Mouse (Mus musculus) liver, embryonic 11.5 days (tissue): ENCODE measurements around the gene Loxl3. TPM values are rescaled to one million over a fixed set of nuclear protein-coding genes. Genes with fewer than 3 reads are reported as not detected.

Experiments
- ATAC-seq: fragments of 200-750 bp; cut with Nextera tagmentation; replicated peaks from 2 replicates; pipeline ENCODE4 v1.8.0; 2017; ENCODE audit warnings: moderate number of reproducible peaks, mild to moderate bottlenecking, moderate TSS enrichment, moderate library complexity; ENCODE audit not compliant: low FRiP score
- DNase-seq: peaks from one replicate; pipeline ENCODE4 v3.0.0-alpha.2; 2017; ENCODE audit warnings: low spot score
- H3K27ac ChIP-seq: fragments of 300-500 bp; sonication (generic); 2 replicates; pipeline ENCODE4 v1.5.1; 2014; ENCODE audit warnings: mild to moderate bottlenecking, low read depth, low read length, control low read depth
- H3K27me3 ChIP-seq: fragments of 300-500 bp; sonication (generic); replicated peaks from 2 replicates; pipeline ENCODE4 v1.6.1; 2014; ENCODE audit warnings: low read length, mixed read lengths; ENCODE audit not compliant: control insufficient read depth, insufficient read depth
- H3K36me3 ChIP-seq: fragments of 300-500 bp; sonication (generic); 2 replicates; pipeline ENCODE4 v1.6.1; 2014; ENCODE audit warnings: mild to moderate bottlenecking, low read length, moderate library complexity, mixed read lengths; ENCODE audit not compliant: control insufficient read depth, insufficient read depth
- H3K4me1 ChIP-seq: fragments of 300-500 bp; sonication (generic); replicated peaks from 2 replicates; pipeline ENCODE4 v1.6.1; 2014; ENCODE audit warnings: low read length, mixed read lengths; ENCODE audit not compliant: control insufficient read depth, insufficient read depth
- H3K4me2 ChIP-seq: fragments of 300-500 bp; sonication (generic); 2 replicates; pipeline ENCODE4 v1.6.1; 2014; ENCODE audit warnings: mild to moderate bottlenecking, control low read depth, moderate library complexity
- H3K4me3 ChIP-seq: fragments of 300-500 bp; sonication (generic); 2 replicates; pipeline ENCODE4 v1.5.1; 2014; ENCODE audit warnings: low read depth, low read length, control low read depth
- H3K9ac ChIP-seq: fragments of 300-500 bp; sonication (generic); 2 replicates; pipeline ENCODE4 v1.6.1; 2014; ENCODE audit warnings: low read depth, low read length, control low read depth
- H3K9me3 ChIP-seq: fragments of 300-500 bp; sonication (generic); 2 replicates; pipeline ENCODE4 v1.6.1; 2016; ENCODE audit warnings: low read length, inconsistent platforms, mixed read lengths; ENCODE audit not compliant: control insufficient read depth
- WGBS: fragments of 180-500 bp; shearing (Covaris S2); extraction: QIAGEN DNeasy Blood & Tissue Kit; methylation state at CpG from one replicate; pipeline ENCODE4 v1.1.7; 2014; 5-methylcytosine and 5-hydroxymethylcytosine counted together
- polyA plus RNA-seq: library from polyadenylated mRNA; unstranded; fragments of >200 nt; fragmentation: Nextera tagmentation; extraction: Ambion mirVana; gene quantifications from 2 replicates; pipeline ENCODE4 v1.2.1, GENCODE M21; 2014

Gene Loxl3
- polyA plus RNA-seq, 1 experiment from 2014 or later: 6.2 TPM

DNA sequence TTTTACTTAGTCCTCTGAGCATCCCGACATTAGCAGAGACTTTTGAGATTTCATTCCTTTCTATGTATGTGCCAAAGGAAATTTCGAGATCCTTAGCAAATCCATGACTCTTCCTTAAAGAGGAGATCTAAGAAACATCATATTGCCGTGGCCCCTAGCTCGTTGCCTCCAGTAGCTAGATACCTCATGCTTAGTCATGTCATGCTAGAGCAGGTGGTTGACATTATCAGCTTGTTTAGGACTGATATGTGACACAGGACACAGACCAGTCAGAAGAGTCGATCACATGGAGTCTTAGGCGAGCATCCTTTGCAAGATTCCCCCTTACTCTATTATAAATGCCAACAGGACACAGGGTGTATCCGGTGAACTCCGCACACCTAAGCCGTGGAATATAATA, 11.0 kb upstream of the Loxl3 start:
- Histone ChIP-seq H3K4me1 (peaks cover 35% of the 10 kb centered on the region), H3K27ac (no peak overlapping the region), H3K9ac (no peak overlapping the region), H3K4me2 (no peak overlapping the region), H3K36me3 (no peaks in the 10 kb centered on the region), H3K4me3 (no peak overlapping the region), H3K27me3 (0 out of 2 replicates have a peak, but pooled peaks cover under 1% of the 10 kb centered on the region), H3K9me3 (no peaks in the 10 kb centered on the region)
- 73% methylated on average over 9 of the region's 9 CpGs for WGBS
- no peak for DNase-seq
- peak; percentile 73 for ATAC-seq

DNA sequence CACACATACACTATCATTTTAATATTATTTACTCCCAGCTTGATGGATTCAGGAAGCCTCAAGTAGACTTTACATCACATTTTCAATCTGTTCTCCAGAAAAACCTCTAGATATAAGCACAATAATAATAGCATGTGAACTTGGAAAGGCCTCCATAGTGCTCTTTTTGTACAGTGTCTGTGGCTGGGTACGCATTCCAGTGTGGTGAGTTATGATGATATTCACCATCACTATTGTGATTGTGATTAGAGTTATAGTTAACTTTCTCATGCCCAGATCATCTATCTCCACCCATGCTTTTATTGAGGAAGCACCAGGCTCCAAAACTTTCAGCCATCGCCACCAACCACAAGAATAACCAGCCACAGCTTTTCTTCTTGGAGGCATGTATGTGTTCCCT, 10.2 kb upstream of the Loxl3 start:
- Histone ChIP-seq H3K27ac (no peak overlapping the region; the same call in 1 of the 2 replicates), H3K4me2 (no peak overlapping the region), H3K36me3 (no peaks in the 10 kb centered on the region), H3K9ac (no peak overlapping the region), H3K27me3 (0 out of 2 replicates have a peak, but pooled peaks cover 5% of the 10 kb centered on the region), H3K9me3 (no peaks in the 10 kb centered on the region), H3K4me3 (no peak overlapping the region), H3K4me1 (peaks cover 39% of the 10 kb centered on the region)
- WGBS: 86% methylated on average over 2 of the region's 2 CpGs
- ATAC-seq (no peak), DNase-seq (no peak)

DNA sequence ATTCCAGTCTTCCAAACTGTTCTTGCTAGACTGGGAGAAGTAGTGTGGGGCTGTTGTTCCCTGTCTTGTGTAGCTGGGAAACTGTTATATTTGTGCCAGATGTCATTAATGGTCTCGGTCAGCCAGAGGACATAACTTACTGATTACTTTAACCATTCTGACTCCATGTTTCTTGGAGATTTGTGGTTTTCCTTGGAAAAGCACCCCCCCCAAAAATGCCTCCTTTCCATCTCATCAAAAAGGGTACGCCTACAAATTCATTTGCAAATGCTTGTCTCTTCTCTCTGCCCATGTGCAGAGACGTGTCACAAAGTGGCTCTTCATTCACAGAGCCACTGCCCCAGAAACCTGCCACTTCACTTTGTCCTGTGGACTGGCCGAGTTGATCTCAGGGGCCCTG, 9.6 kb upstream of the Loxl3 start:
- H3K36me3 ChIP-seq: no peaks in the 10 kb centered on the region
- 0 out of 2 replicates have a peak, but pooled peaks cover 5% of the 10 kb centered on the region for H3K27me3 ChIP-seq
- ATAC-seq (no peak), DNase-seq (no peak)
- no peak overlapping the region for H3K9ac ChIP-seq
- H3K4me3 ChIP-seq: no peak overlapping the region
- peaks cover 36% of the 10 kb centered on the region for H3K4me1 ChIP-seq
- 55% methylated on average over 4 of the region's 4 CpGs for WGBS
- no peak overlapping the region for H3K4me2 ChIP-seq
- no peak overlapping the region for H3K27ac ChIP-seq
- no peaks in the 10 kb centered on the region for H3K9me3 ChIP-seq

DNA sequence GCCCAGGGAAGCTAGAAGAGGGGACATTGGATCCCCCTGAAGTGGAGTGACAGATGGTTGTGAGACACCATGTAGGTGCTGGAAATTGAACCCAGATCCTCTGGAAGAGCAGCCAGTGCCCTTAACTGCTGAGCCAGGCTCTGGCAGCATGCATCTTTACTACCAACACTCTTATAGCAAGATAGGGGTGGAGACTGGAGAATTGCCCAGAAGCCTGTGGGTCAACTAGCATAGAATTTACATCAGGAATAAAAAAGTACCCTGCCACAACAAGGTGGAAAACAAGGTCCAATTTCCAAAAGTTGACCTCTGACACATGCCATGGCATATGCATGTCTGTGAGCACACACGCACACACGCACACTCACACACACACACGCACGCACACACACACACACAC, 8.8 kb upstream of the Loxl3 start:
- Histone ChIP-seq H3K36me3 (no peaks in the 10 kb centered on the region), H3K4me1 (peaks cover 31% of the 10 kb centered on the region), H3K9me3 (no peaks in the 10 kb centered on the region), H3K4me2 (no peak overlapping the region), H3K4me3 (no peak overlapping the region), H3K9ac (no peak overlapping the region), H3K27me3 (peaks cover 9% of the 10 kb centered on the region; the same call in 1 of the 2 replicates), H3K27ac (no peak overlapping the region)
- WGBS: 93% methylated on average over 4 of the region's 4 CpGs
- no peak for DNase-seq
- no peak for ATAC-seq

DNA sequence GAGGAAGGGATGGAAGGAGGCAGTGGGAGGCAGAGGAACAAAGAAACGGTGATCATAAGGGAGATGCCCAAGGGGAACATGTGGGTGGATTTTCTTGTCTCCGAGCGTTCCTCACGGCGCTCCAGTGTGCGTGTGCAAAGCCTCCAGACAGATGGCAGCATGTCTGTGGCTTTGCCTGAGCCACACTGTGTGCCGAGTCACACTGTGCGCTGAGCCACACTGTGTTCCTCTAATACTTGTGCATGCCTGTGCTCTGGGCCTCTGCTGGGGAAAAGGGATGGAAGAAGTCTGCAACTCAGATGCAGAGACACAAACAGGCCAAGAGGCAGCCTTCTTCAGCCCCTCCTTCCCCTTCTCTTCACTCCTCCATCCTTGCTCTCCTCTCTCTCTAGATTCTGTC, 6.7 kb upstream of the Loxl3 start:
- no peaks in the 10 kb centered on the region for H3K9me3 ChIP-seq
- no peak overlapping the region for H3K4me2 ChIP-seq
- WGBS: 70% methylated on average over 8 of the region's 8 CpGs
- H3K27ac ChIP-seq: no peak overlapping the region
- peaks cover 23% of the 10 kb centered on the region for H3K27me3 ChIP-seq
- H3K4me3 ChIP-seq: no peak overlapping the region
- no peak overlapping the region for H3K9ac ChIP-seq
- H3K36me3 ChIP-seq: no peaks in the 10 kb centered on the region
- no peak for ATAC-seq
- no peak for DNase-seq
- H3K4me1 ChIP-seq: peaks cover 23% of the 10 kb centered on the region

DNA sequence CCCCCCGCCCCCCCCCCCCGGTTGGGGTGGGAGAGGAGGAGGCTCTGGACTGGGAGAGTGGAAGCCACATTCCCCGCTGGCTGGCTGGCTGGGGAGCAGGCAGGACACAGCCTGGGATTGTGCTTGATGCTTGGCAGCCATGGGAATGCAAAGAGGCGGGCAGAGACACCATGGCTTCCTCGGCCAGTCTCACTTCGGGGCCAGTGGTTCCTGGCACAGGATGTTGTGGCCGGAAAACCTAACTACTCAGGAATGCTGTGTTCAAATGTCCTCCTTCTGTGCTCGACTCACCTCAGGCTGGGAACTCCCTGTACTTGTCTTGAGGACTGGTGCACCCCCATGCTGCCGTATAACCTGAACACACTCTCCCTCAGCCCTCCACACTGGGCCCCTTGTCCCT, 6.3 kb upstream of the Loxl3 start:
- no peak for DNase-seq
- Histone ChIP-seq H3K4me2 (no peak overlapping the region), H3K9ac (no peak overlapping the region), H3K36me3 (no peaks in the 10 kb centered on the region), H3K4me3 (no peak overlapping the region), H3K9me3 (no peaks in the 10 kb centered on the region), H3K4me1 (peaks cover 23% of the 10 kb centered on the region), H3K27me3 (peaks cover 23% of the 10 kb centered on the region), H3K27ac (no peak overlapping the region)
- 38% methylated on average over 7 of the region's 9 CpGs for WGBS
- no peak for ATAC-seq

DNA sequence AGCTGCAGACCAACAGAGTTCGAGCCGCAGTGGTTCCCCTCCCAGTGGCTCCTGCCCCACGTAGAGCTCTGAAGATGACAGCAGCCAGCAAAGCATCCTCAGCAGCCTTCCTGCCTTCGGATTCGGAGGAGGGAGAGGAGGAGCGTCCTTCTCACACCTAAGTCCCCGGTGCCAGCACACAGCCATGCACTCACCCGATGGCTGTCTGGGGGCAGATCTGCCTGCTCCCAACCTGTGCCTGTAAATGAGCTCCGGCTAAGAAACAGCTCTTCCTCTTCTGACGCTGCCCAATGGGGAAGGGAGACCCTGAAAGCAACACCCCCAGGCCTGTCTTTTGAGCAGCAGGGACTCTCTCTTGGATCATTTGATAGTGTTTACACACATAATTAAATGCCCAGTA, 4.2 kb upstream of the Loxl3 start:
- peaks cover 18% of the 10 kb centered on the region for H3K4me1 ChIP-seq
- no peak for DNase-seq
- no peaks in the 10 kb centered on the region for H3K9me3 ChIP-seq
- H3K27ac ChIP-seq: no peak overlapping the region
- H3K4me2 ChIP-seq: no peak overlapping the region
- H3K36me3 ChIP-seq: no peaks in the 10 kb centered on the region
- H3K27me3 ChIP-seq: peaks cover 23% of the 10 kb centered on the region
- no peak overlapping the region for H3K9ac ChIP-seq
- 45% methylated on average over 10 of the region's 10 CpGs for WGBS
- H3K4me3 ChIP-seq: no peak overlapping the region
- no peak for ATAC-seq

DNA sequence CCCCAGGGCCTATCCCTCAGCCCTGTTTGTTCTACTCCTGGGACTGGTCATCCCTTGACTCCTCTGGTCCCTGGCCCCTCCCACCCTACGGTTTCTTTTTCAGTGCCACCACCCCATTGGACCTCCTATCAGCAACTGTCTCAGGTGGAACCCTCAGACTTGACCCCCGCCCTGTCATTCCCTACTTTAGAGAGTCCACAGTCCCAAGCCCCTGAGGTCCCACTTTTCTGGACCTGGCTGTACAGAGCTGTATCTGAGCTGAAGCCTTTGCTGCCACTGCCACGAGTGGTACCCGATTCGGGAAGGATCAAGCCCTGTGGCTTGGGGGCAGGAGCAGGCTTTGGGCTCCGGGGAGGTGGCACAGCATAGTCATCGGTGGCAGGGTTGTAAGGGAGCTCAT, 2.9 kb upstream of the Loxl3 start:
- Histone ChIP-seq H3K4me1 (peaks cover 18% of the 10 kb centered on the region), H3K27me3 (peaks cover 29% of the 10 kb centered on the region), H3K27ac (no peak overlapping the region), H3K9ac (no peak overlapping the region), H3K4me2 (no peak overlapping the region), H3K9me3 (no peaks in the 10 kb centered on the region), H3K36me3 (no peaks in the 10 kb centered on the region), H3K4me3 (no peak overlapping the region)
- DNase-seq (no peak), ATAC-seq (no peak)
- 78% methylated on average over 7 of the region's 7 CpGs for WGBS

DNA sequence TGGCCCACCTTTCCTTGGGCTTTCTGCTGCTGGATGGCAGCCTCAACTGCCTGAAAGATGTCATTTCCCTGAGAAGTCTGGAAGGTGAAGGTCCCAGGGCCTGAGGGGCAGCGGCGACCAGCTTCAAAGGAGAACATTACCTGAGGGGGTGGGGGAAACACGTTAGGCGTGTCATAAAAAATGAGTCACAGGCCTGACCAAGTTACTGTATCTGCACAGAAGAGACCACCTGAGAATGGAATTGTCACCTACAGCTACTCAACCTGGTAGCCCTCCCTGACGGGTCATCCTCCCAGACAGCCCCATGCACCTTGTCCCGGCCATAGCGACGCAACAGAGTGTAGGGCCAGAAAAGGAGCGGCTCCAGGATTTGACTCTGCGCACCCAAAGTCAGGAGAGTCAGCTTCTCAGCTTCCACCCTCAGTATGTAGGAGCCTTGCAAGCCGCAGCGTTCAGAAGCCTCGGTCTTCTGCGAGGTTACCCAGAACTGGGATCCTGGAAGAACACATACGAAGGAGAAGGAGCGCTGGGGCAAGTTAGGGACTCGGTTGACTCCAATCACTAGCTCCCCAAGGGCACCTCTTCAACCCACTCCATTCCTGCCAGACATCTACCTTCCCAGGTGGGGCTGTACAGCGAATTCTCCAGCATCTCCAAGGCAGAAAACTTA, 1.9 kb upstream of the Loxl3 start:
- peaks cover 18% of the 10 kb centered on the region for H3K4me1 ChIP-seq

More for the DNA sequence above, 1.9 kb upstream of the Loxl3 start:
- Histone ChIP-seq H3K36me3 (no peaks in the 10 kb centered on the region), H3K27ac (no peak overlapping the region; the same call in 1 of the 2 replicates), H3K4me2 (peak overlapping the region; percentile 92), H3K27me3 (peaks cover 29% of the 10 kb centered on the region), H3K4me3 (peak overlapping the region; percentile 88), H3K9me3 (no peaks in the 10 kb centered on the region), H3K9ac (peak overlapping the region; percentile 87)
- DNase-seq: no peak
- ATAC-seq: no peak
- 47% methylated on average over 18 of the region's 18 CpGs for WGBS
